Mouse (Mus musculus): Measurements from ENCODE around the gene Igfbp7. TPM values are rescaled to one million over a fixed set of nuclear protein-coding genes. Genes with fewer than 3 reads are reported as not detected.

Igfbp7 gene
- polyA plus RNA-seq (2011; ENCODE audit: insufficient read length, low read depth, missing spikeins): 406 and 784 TPM in 2 replicates

DNA sequence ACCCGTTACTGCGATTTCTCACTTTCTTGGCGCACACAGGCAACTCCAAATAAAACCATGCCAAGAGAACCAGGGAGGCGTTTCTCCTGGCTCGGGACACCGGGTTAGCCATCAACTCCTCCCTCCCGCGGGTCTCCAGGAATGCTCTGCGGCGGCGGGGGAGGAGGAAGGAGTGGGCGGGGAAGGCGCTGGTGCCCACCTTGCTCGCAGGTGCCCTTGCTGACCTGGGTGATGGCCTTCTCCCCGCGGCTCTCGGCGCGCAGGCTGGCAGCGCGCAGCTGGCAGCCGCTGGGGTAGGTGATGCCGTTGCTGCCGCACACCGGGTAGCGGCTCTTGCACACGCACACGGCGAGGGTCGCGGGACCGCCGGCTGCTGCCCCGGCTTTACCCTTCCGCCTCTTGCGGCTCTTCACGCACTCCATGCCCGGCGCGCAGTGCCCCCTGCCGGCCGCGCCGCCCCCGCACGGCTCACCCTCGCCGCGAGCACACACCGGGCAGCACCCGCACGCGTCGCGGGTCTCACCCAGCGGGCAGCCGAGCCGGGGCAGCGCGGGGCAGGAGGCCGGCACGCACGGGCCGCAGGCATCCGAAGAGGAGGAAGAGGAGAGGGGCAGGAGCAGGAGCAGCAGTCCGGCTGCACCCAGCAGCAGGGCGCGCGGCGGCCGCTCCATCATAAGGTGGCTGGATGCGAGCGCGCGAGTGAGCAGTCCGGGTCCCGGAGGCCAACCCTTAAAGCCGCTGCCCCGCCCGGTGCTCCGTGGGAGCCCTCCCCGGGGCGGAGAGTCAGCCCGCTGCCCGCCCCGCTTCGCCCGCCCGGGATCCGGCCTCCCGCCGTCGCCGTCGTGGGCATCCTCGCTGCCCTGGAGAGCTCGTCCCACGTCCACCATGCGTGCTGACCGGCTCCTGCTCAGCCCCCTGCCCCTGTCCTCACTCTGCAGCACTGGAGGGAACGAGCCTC, at the start of gene Igfbp7:
Gene Igfbp7 (minus strand): TSS at position 701 of the 958 bp plus-strand sequence.
- H3K4me1 ChIP-seq (ENCODE audit: control insufficient read depth, insufficient read depth, low read length): peaks cover 8% of the 10 kb centered on the region; the same call in 1 of the 2 replicates
- TF ChIP-seq CTCF (IDR thresholded peaks at IDR 0.05; ENCODE audit: borderline replicate concordance, insufficient read depth, low read length) (peak; percentile 56; the same call in 1 of the 2 replicates), POLR2A (IDR thresholded peaks at IDR 0.05; ENCODE audit: low read depth, low read length) (peak; percentile 89)
- H3K4me3 ChIP-seq (ENCODE audit: insufficient read depth, low read length): peak within 1 kb of the TSS; percentile 82
- peak within 1 kb of the TSS; percentile 50 for H3K27ac ChIP-seq (ENCODE audit: insufficient read depth, low read length)

DNA sequence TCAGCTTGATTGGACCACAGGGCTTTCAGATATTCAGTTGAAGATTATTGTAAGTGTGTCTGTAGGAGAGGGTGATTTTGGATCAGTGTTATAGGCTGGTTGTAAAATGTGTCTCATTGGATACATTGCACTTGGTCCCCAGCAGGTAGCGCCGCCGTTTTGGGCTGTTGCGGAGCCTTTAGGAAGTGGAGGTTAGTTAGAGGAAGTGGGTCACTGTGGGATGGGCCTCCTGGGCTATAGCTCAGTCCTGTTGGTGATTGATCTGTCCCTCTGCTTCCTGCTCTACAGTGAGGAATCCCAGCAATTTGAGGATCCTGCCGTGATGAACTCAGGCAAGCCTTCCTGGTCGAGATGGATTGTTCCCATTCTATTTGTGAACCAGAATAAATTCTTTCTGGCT, 44.3 kb upstream of the Igfbp7 start:
- TF ChIP-seq CTCF (IDR thresholded peaks at IDR 0.05; ENCODE audit: borderline replicate concordance, insufficient read depth, low read length) (no peak), POLR2A (IDR thresholded peaks at IDR 0.05; ENCODE audit: low read depth, low read length) (no peak)
- Histone ChIP-seq H3K27ac (ENCODE audit: insufficient read depth, low read length) (no peak overlapping the region), H3K4me1 (ENCODE audit: control insufficient read depth, insufficient read depth, low read length) (no peaks in the 10 kb centered on the region), H3K4me3 (ENCODE audit: insufficient read depth, low read length) (no peak overlapping the region)

GRCm38 (mm10) chr5:77449531-77449930, 41.7 kb upstream of the Igfbp7 start:
- TF ChIP-seq CTCF (IDR thresholded peaks at IDR 0.05; ENCODE audit: borderline replicate concordance, insufficient read depth, low read length): no peak
- TF ChIP-seq POLR2A (IDR thresholded peaks at IDR 0.05; ENCODE audit: low read depth, low read length): no peak
- no peaks in the 10 kb centered on the region for H3K4me1 ChIP-seq (ENCODE audit: control insufficient read depth, insufficient read depth, low read length)
- no peak overlapping the region for H3K4me3 ChIP-seq (ENCODE audit: insufficient read depth, low read length)
- H3K27ac ChIP-seq (ENCODE audit: insufficient read depth, low read length): no peak overlapping the region

DNA sequence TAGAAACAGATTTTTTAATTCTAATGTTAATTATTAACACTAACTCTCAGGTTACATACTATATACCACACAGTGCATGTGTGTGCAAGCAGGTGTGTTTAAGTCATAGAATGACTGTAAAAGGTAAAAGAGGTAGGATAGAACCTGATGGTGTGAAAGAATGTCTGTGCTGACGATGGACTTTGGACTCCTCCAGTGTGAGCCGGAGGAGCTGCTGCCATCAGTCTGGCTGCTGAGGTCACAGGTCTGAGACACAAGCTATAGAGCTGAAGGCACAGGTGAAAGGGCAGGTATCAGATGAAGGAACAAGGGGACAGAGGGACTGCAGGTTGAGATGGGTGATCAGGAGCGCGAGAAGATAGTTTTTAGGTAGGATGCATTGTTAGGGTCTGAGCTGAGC, 37.6 kb upstream of the Igfbp7 start:
- Histone ChIP-seq H3K4me1 (ENCODE audit: control insufficient read depth, insufficient read depth, low read length) (no peaks in the 10 kb centered on the region), H3K27ac (ENCODE audit: insufficient read depth, low read length) (no peak overlapping the region), H3K4me3 (ENCODE audit: insufficient read depth, low read length) (no peak overlapping the region)
- no peak for TF ChIP-seq POLR2A (IDR thresholded peaks at IDR 0.05; ENCODE audit: low read depth, low read length)
- no peak for TF ChIP-seq CTCF (IDR thresholded peaks at IDR 0.05; ENCODE audit: borderline replicate concordance, insufficient read depth, low read length)

GRCm38 (mm10) chr5:77443889-77444573, 36.2 kb upstream of the Igfbp7 start:
- Histone ChIP-seq H3K27ac (ENCODE audit: insufficient read depth, low read length) (no peak overlapping the region), H3K4me3 (ENCODE audit: insufficient read depth, low read length) (no peak overlapping the region), H3K4me1 (ENCODE audit: control insufficient read depth, insufficient read depth, low read length) (no peaks in the 10 kb centered on the region)
- no peak for TF ChIP-seq CTCF (IDR thresholded peaks at IDR 0.05; ENCODE audit: borderline replicate concordance, insufficient read depth, low read length)
- no peak for TF ChIP-seq POLR2A (IDR thresholded peaks at IDR 0.05; ENCODE audit: low read depth, low read length)

GRCm38 (mm10) chr5:77442856-77443623, 35.2 kb upstream of the Igfbp7 start:
- Histone ChIP-seq H3K4me1 (ENCODE audit: control insufficient read depth, insufficient read depth, low read length) (no peaks in the 10 kb centered on the region), H3K27ac (ENCODE audit: insufficient read depth, low read length) (no peak overlapping the region), H3K4me3 (ENCODE audit: insufficient read depth, low read length) (no peak overlapping the region)
- no peak for TF ChIP-seq POLR2A (IDR thresholded peaks at IDR 0.05; ENCODE audit: low read depth, low read length)
- TF ChIP-seq CTCF (IDR thresholded peaks at IDR 0.05; ENCODE audit: borderline replicate concordance, insufficient read depth, low read length): no peak

GRCm38 (mm10) chr5:77436308-77436707, 28.5 kb upstream of the Igfbp7 start:
- H3K4me3 ChIP-seq (ENCODE audit: insufficient read depth, low read length): no peak overlapping the region
- H3K4me1 ChIP-seq (ENCODE audit: control insufficient read depth, insufficient read depth, low read length): no peaks in the 10 kb centered on the region
- TF ChIP-seq POLR2A (IDR thresholded peaks at IDR 0.05; ENCODE audit: low read depth, low read length) (no peak), CTCF (IDR thresholded peaks at IDR 0.05; ENCODE audit: borderline replicate concordance, insufficient read depth, low read length) (no peak)
- H3K27ac ChIP-seq (ENCODE audit: insufficient read depth, low read length): no peak overlapping the region

DNA sequence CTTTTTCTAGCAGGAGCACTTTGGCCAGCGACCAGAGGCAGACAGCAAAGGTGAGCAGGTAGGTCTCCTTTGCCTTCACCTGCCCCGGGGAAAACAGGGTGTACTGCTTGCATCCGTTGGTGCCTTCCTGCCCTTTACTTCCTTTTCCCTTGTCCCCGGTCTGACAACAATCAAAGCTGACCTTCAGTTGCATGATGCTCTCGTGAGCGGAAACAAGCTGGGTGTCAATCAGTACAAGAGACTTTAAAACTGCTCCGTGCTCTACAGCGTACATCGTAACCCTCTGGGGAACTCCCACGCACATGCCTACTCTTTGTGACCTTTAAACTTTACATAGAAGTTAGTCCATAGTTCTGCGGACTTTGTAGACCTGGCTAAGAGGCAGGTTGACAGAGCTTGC, 26.2 kb upstream of the Igfbp7 start:
- no peak overlapping the region for H3K4me3 ChIP-seq (ENCODE audit: insufficient read depth, low read length)
- no peaks in the 10 kb centered on the region for H3K4me1 ChIP-seq (ENCODE audit: control insufficient read depth, insufficient read depth, low read length)
- no peak for TF ChIP-seq POLR2A (IDR thresholded peaks at IDR 0.05; ENCODE audit: low read depth, low read length)
- no peak for TF ChIP-seq CTCF (IDR thresholded peaks at IDR 0.05; ENCODE audit: borderline replicate concordance, insufficient read depth, low read length)
- no peak overlapping the region for H3K27ac ChIP-seq (ENCODE audit: insufficient read depth, low read length)

DNA sequence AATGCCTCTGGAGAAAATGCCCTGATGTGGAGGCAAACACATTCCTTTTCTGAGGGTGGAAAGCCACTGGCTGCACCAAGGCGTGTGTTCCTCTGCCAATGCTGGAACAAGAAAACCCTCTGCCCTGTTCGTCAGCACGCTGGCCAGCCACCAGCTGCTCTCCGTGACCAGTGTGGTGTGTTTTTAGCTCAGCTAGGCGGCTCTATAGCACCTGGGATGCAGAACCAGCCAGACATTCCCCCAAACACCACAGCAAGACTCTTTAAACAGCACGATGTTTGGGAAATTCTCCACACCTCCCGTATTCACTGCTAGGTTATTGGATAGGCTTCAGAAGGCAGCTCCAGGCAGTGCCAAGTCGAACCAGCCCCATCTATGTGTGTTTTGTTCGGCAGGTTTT, 25.7 kb upstream of the Igfbp7 start:
- Histone ChIP-seq H3K27ac (ENCODE audit: insufficient read depth, low read length) (no peak overlapping the region), H3K4me1 (ENCODE audit: control insufficient read depth, insufficient read depth, low read length) (no peaks in the 10 kb centered on the region), H3K4me3 (ENCODE audit: insufficient read depth, low read length) (no peak overlapping the region)
- TF ChIP-seq CTCF (IDR thresholded peaks at IDR 0.05; ENCODE audit: borderline replicate concordance, insufficient read depth, low read length) (no peak), POLR2A (IDR thresholded peaks at IDR 0.05; ENCODE audit: low read depth, low read length) (no peak)
